Mouse (Mus musculus): Measurements from ENCODE around the gene Arpc5. TPM values are rescaled to one million over a fixed set of nuclear protein-coding genes. Genes with fewer than 3 reads are reported as not detected.

The Arpc5 gene
- polyA plus RNA-seq, 1 experiment from 2014 or later: 131 TPM

DNA sequence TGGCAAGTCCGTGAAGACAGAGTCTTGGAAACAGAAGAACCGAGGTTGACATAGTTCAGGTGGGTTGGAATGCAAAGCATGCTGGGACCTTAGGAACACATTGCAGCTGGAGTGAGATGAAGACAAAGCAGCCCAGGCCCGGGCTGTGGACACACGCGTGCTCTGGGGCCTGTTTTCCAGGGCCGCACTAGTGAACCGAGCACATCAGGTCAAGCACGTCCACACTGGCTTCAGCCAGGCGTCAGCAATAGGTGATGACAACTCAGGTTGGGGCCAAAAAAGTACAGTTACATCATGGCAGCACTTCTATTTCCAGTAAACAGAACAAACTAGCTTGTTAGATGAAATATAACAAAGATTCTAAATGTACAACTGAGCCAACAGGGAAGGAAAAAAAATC lies 27.5 kb upstream of the Arpc5 start:
- H3K36me3 ChIP-seq (ENCODE audit: control insufficient read depth, insufficient read depth): no peaks in the 10 kb centered on the region
- H3K4me2 ChIP-seq (ENCODE audit: low read depth, low read length): no peak overlapping the region
- ATAC-seq (ENCODE audit: low read depth): no peak
- H3K9me3 ChIP-seq (replicated peaks; ENCODE audit: control insufficient read depth, low read length): no peaks in the 10 kb centered on the region
- no peak overlapping the region for H3K4me3 ChIP-seq (ENCODE audit: low read depth, low read length)
- H3K4me1 ChIP-seq (ENCODE audit: control insufficient read depth, low read depth, low read length): no peaks in the 10 kb centered on the region
- no peak overlapping the region for H3K9ac ChIP-seq (ENCODE audit: low read depth, low read length)
- WGBS (ENCODE audit: insufficient replicate concordance): 71% methylated on average over 9 of the region's 9 CpGs
- no peaks in the 10 kb centered on the region for H3K27me3 ChIP-seq (ENCODE audit: control insufficient read depth, insufficient read depth, low read depth, low read length)
- H3K27ac ChIP-seq (ENCODE audit: low read length): no peak overlapping the region

DNA sequence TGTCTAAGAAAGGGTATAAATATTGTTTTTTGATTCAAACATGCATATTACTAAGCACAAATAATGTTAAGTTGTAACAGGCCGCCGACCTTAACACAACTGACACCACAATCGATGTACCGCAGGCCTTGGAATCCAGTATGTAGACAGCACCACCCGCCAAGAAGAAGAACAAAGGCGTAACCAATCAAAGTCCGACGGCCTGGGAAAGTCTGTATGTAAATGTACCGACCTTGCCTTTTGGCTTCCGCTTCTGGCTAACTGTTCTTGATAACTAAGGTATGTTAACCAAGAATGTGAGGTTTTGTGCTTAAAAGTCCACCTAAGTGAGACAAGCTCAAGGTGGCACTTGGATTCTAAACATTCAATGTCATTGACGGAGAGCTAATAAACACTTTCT lies 27.0 kb upstream of the Arpc5 start:
- H3K9me3 ChIP-seq (replicated peaks; ENCODE audit: control insufficient read depth, low read length): no peaks in the 10 kb centered on the region
- no peaks in the 10 kb centered on the region for H3K4me1 ChIP-seq (ENCODE audit: control insufficient read depth, low read depth, low read length)
- no peak for ATAC-seq (ENCODE audit: low read depth)
- 74% methylated on average over 11 of the region's 11 CpGs for WGBS (ENCODE audit: insufficient replicate concordance)
- no peaks in the 10 kb centered on the region for H3K27me3 ChIP-seq (ENCODE audit: control insufficient read depth, insufficient read depth, low read depth, low read length)
- no peak overlapping the region for H3K27ac ChIP-seq (ENCODE audit: low read length)
- no peaks in the 10 kb centered on the region for H3K36me3 ChIP-seq (ENCODE audit: control insufficient read depth, insufficient read depth)
- no peak overlapping the region for H3K4me2 ChIP-seq (ENCODE audit: low read depth, low read length)
- no peak overlapping the region for H3K4me3 ChIP-seq (ENCODE audit: low read depth, low read length)
- H3K9ac ChIP-seq (ENCODE audit: low read depth, low read length): no peak overlapping the region

DNA sequence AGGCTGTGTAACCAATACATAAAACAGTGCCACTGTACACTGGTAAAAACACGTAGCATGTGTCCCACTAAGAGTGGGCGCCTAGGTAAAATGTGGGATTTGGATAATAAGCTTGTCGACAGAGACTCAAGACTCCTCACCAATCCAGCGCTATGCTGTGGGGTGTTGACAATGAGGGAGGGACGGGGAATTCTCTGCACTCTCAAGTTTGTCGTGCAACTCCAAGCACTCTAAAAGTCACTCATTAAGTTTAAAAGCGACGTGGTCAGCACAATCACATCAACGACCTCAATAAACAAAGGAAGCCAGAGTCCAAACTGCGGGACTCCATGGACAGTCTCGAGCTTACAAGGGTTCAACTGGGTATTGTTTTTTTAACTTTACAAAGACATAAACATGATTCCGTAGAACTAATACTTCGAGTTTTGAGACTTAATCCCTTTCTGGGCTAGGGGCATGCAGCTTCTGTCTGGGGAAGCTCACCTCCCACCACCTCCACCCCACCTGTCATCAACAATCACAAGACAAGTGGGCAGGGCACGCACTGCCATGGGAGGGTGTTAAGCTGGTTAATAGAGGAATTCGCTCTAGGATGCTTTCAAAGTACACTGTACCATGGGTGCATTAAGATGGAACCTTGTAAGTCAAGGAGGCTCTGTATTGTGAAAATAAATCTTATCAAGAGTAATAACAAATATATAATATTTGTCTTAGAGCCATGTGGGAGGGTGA lies 23.1 kb upstream of the Arpc5 start:
- no peak overlapping the region for H3K9ac ChIP-seq (ENCODE audit: low read depth, low read length)
- no peaks in the 10 kb centered on the region for H3K27me3 ChIP-seq (ENCODE audit: control insufficient read depth, insufficient read depth, low read depth, low read length)
- H3K36me3 ChIP-seq (ENCODE audit: control insufficient read depth, insufficient read depth): no peaks in the 10 kb centered on the region
- no peaks in the 10 kb centered on the region for H3K4me1 ChIP-seq (ENCODE audit: control insufficient read depth, low read depth, low read length)
- H3K4me3 ChIP-seq (ENCODE audit: low read depth, low read length): no peak overlapping the region
- no peak for ATAC-seq (ENCODE audit: low read depth)
- 53% methylated on average over 15 of the region's 15 CpGs for WGBS (ENCODE audit: insufficient replicate concordance)
- H3K9me3 ChIP-seq (replicated peaks; ENCODE audit: control insufficient read depth, low read length): no peaks in the 10 kb centered on the region
- no peak overlapping the region for H3K27ac ChIP-seq (ENCODE audit: low read length)
- H3K4me2 ChIP-seq (ENCODE audit: low read depth, low read length): no peak overlapping the region

DNA sequence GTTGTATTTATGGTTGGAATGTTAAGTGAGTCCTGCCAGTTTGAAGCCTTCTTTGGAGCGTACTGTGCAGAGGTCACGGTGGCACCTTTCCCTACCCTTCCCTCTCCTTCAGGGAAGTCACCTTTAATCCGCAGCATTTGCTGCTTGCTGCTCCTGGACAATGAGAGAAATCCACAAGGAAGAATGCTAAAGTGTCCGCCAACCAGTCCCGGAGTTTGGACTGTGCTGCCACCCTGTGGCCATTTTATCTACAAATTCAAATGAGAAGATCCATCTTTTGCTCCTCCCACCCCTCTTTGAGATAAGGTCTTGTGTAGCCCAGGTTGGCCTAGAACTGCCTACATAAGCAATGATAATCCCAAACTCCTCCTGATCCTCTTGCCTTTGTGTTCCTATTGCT lies 19.9 kb upstream of the Arpc5 start:
- H3K36me3 ChIP-seq (ENCODE audit: control insufficient read depth, insufficient read depth): no peaks in the 10 kb centered on the region
- no peak overlapping the region for H3K4me3 ChIP-seq (ENCODE audit: low read depth, low read length)
- no peak overlapping the region for H3K4me2 ChIP-seq (ENCODE audit: low read depth, low read length)
- H3K4me1 ChIP-seq (ENCODE audit: control insufficient read depth, low read depth, low read length): no peaks in the 10 kb centered on the region
- H3K9ac ChIP-seq (ENCODE audit: low read depth, low read length): no peak overlapping the region
- no peaks in the 10 kb centered on the region for H3K27me3 ChIP-seq (ENCODE audit: control insufficient read depth, insufficient read depth, low read depth, low read length)
- ATAC-seq (ENCODE audit: low read depth): no peak
- no peak overlapping the region for H3K27ac ChIP-seq (ENCODE audit: low read length)
- 14% methylated on average over 5 of the region's 5 CpGs for WGBS (ENCODE audit: insufficient replicate concordance)
- H3K9me3 ChIP-seq (replicated peaks; ENCODE audit: control insufficient read depth, low read length): no peaks in the 10 kb centered on the region

DNA sequence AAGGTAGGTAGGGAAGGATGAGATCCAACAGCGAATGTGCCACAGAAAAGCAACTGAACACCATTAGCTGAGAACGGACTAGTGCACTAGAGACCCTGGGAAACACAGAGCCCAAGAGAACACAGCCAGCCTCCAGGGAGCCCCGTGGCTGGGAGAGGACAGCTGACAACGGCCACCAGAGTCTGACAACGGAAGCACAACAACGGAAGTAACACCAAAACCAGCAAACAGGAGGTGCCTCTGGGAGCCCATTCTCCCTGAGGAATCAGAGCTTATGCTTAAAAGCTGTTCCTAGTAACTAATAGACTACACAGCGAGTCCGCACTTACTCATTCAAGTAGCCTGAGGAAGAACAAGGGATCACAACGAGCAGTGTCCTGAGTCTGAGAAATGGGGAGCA lies 17.1 kb upstream of the Arpc5 start:
- no peak overlapping the region for H3K27ac ChIP-seq (ENCODE audit: low read length)
- no peak overlapping the region for H3K9ac ChIP-seq (ENCODE audit: low read depth, low read length)
- H3K27me3 ChIP-seq (ENCODE audit: control insufficient read depth, insufficient read depth, low read depth, low read length): no peaks in the 10 kb centered on the region
- no peak for ATAC-seq (ENCODE audit: low read depth)
- no peaks in the 10 kb centered on the region for H3K4me1 ChIP-seq (ENCODE audit: control insufficient read depth, low read depth, low read length)
- no peaks in the 10 kb centered on the region for H3K9me3 ChIP-seq (replicated peaks; ENCODE audit: control insufficient read depth, low read length)
- H3K36me3 ChIP-seq (ENCODE audit: control insufficient read depth, insufficient read depth): no peaks in the 10 kb centered on the region
- H3K4me2 ChIP-seq (ENCODE audit: low read depth, low read length): no peak overlapping the region
- H3K4me3 ChIP-seq (ENCODE audit: low read depth, low read length): no peak overlapping the region
- 49% methylated on average over 9 of the region's 9 CpGs for WGBS (ENCODE audit: insufficient replicate concordance)

DNA sequence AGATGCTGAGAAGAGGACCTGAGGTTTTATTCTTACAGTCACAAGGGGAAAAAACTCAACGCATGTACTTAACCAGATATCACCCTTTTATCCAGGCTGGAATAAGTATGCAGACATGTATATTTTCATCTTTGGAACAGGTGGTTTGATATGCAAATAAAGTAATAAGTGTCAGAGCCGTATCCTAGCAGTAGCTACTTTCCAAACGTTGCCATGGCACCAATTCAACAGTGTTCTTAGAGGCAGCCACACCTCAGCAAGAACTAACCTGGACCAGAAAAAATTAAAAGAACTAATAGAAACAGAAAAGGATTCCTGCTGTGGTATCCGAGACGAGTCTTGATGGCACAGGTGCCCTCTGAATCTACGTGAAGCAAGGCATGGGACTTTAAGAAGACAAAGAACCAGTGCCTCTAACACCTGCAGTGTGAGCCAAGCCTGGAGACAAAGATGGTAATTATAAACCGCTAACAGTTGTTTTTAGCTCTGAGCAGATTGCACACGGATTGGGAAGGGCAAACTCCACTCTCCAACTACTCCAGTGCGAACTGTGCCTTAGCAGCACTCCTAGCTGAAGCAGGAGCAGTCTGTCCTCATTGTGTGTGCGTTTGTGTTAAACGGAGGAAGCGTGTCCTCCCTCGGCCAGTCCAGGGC lies 15.9 kb upstream of the Arpc5 start, which contains the start of gene Apobec4:
Gene Apobec4, plus strand, starts transcription at position 240 of the 654 bp plus-strand sequence.
- Histone ChIP-seq H3K36me3 (ENCODE audit: control insufficient read depth, insufficient read depth) (no peaks in the 10 kb centered on the region), H3K4me3 (ENCODE audit: low read depth, low read length) (no peak within 1 kb of the TSS), H3K27me3 (ENCODE audit: control insufficient read depth, insufficient read depth, low read depth, low read length) (no peaks in the 10 kb centered on the region), H3K27ac (ENCODE audit: low read length) (no peak within 1 kb of the TSS), H3K9me3 (replicated peaks; ENCODE audit: control insufficient read depth, low read length) (no peaks in the 10 kb centered on the region), H3K4me1 (ENCODE audit: control insufficient read depth, low read depth, low read length) (no peaks in the 10 kb centered on the region), H3K9ac (ENCODE audit: low read depth, low read length) (no peak within 1 kb of the TSS), H3K4me2 (ENCODE audit: low read depth, low read length) (no peak within 1 kb of the TSS)
- 58% methylated on average over 13 of the region's 13 CpGs for WGBS (ENCODE audit: insufficient replicate concordance)
- no peak for ATAC-seq (ENCODE audit: low read depth)

DNA sequence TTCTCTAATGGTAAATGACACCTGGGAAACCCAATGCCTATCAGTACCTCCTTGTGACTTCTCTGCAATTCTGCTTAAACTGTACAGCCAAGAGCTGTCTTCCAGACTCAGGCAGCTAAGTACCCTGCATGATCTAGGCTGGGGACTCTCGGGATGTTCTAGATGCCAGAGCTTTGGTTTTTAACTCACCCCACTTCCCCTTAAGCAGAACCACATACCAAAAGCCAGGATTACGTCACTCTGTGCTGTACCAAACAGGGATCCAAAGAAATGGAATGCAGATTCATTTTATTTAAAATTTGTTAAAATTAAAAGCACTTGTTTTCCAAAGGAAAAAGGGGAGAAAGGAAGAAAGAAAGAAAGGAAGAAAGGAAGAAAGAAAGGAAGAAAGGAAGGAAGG lies 4.6 kb upstream of the Arpc5 start:
- Histone ChIP-seq H3K9ac (ENCODE audit: low read depth, low read length) (no peak overlapping the region), H3K27ac (ENCODE audit: low read length) (no peak overlapping the region), H3K36me3 (ENCODE audit: control insufficient read depth, insufficient read depth) (no peaks in the 10 kb centered on the region), H3K4me3 (ENCODE audit: low read depth, low read length) (no peak overlapping the region), H3K4me2 (ENCODE audit: low read depth, low read length) (no peak overlapping the region), H3K27me3 (ENCODE audit: control insufficient read depth, insufficient read depth, low read depth, low read length) (peaks cover 13% of the 10 kb centered on the region), H3K4me1 (ENCODE audit: control insufficient read depth, low read depth, low read length) (peaks cover 5% of the 10 kb centered on the region), H3K9me3 (replicated peaks; ENCODE audit: control insufficient read depth, low read length) (no peaks in the 10 kb centered on the region)
- no peak for ATAC-seq (ENCODE audit: low read depth)
- WGBS (ENCODE audit: insufficient replicate concordance): 31% methylated on average over 2 of the region's 2 CpGs

DNA sequence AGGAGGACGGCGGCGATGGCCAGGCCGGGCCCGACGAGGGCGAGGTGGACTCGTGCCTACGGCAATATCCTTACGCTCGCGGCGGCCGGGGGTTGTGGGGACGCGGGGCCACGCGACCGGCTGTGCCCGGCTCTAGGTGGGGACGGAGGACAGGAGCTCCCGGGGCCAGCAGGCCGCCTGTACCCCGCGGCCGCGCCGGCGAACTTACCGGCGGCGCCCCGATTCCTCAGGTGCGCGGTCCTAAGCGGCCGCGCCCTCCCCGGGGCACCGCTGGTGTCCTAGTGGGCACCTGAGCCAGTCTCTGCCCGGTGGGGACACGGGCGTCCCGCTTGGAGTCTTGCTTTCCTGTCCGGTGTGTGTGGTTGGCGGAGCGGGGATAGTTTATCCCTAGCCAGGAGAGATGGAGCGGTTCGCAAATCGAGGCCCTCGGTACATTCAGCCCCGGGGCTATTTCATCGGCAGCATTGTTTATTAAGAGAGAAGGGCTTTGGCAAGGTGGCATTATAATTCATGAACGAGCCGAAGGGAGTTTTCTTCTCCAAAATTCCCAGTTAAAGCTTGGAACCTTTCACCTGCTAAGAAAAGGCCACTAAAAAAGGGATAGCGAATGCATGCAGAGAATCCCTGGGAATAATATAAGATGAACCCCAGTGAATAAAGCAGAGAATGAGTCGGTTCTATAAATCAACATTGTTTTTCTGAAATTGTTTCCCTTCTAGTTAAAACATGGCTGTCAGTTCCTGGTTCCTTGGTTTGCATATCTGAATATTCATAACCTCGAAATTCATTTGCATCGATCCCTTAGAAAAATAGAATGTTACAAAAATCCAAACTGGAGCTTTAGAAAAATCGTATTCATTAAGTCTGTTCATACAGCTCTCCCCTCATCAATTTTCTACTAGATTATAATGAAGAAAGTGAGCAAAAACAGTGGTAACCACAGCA lies 734 bp downstream of the Arpc5 start:
- Histone ChIP-seq H3K36me3 (ENCODE audit: control insufficient read depth, insufficient read depth) (peaks cover 10% of the 10 kb centered on the region), H3K27me3 (ENCODE audit: control insufficient read depth, insufficient read depth, low read depth, low read length) (peaks cover 13% of the 10 kb centered on the region), H3K4me3 (ENCODE audit: low read depth, low read length) (peak overlapping the region; percentile 87), H3K27ac (ENCODE audit: low read length) (peak overlapping the region; percentile 82), H3K4me2 (ENCODE audit: low read depth, low read length) (peak overlapping the region; percentile 95), H3K4me1 (ENCODE audit: control insufficient read depth, low read depth, low read length) (peaks cover 7% of the 10 kb centered on the region), H3K9me3 (replicated peaks; ENCODE audit: control insufficient read depth, low read length) (no peaks in the 10 kb centered on the region), H3K9ac (ENCODE audit: low read depth, low read length) (peak overlapping the region; percentile 91)
- 2% methylated on average over 60 of the region's 60 CpGs for WGBS (ENCODE audit: insufficient replicate concordance)
- peak; percentile 65 for ATAC-seq (ENCODE audit: low read depth)
